Mouse (Mus musculus) liver, embryonic 15.5 days (tissue): ENCODE data around the gene Nmral1. TPM values are rescaled to one million over a fixed set of nuclear protein-coding genes. Genes with fewer than 3 reads are reported as not detected.
"Not testable (repeated sequence)": the region's sequence is repeated elsewhere in the genome, so short reads cannot be mapped to it uniquely, and the experiment has no call there.

Source experiments
- ATAC-seq: fragments of 200-750 bp; cut with Nextera tagmentation; 2 replicates; pipeline ENCODE4 v1.8.0; 2017; ENCODE audit warnings: moderate number of reproducible peaks, mild to moderate bottlenecking, moderate library complexity; ENCODE audit not compliant: insufficient read depth
- H3K27ac ChIP-seq: fragments of 300-500 bp; sonication (generic); replicated peaks from 2 replicates; pipeline ENCODE4 v1.5.1; 2015; ENCODE audit warnings: mild to moderate bottlenecking, inconsistent platforms
- H3K27me3 ChIP-seq: fragments of 300-500 bp; sonication (generic); 2 replicates; pipeline ENCODE4 v1.6.1; 2015; ENCODE audit warnings: mild to moderate bottlenecking, inconsistent platforms
- H3K36me3 ChIP-seq: fragments of 300-500 bp; sonication (generic); replicated peaks from 2 replicates; pipeline ENCODE4 v1.6.1; 2015; ENCODE audit warnings: moderate library complexity, mild to moderate bottlenecking, inconsistent platforms
- H3K4me1 ChIP-seq: fragments of 300-500 bp; sonication (generic); replicated peaks from 2 replicates; pipeline ENCODE4 v1.6.1; 2015; ENCODE audit warnings: inconsistent platforms
- H3K4me2 ChIP-seq: fragments of 300-500 bp; sonication (generic); 2 replicates; pipeline ENCODE4 v1.6.1; 2015; ENCODE audit warnings: moderate library complexity, mild to moderate bottlenecking, inconsistent platforms
- H3K4me3 ChIP-seq: fragments of 300-500 bp; sonication (generic); replicated peaks from 2 replicates; pipeline ENCODE4 v1.5.1; 2015; ENCODE audit warnings: mild to moderate bottlenecking, inconsistent platforms
- H3K9ac ChIP-seq: fragments of 300-500 bp; sonication (generic); 2 replicates; pipeline ENCODE4 v1.6.1; 2015; ENCODE audit warnings: moderate library complexity, mild to moderate bottlenecking, inconsistent platforms
- H3K9me3 ChIP-seq: fragments of 300-500 bp; sonication (generic); replicated peaks from 2 replicates; pipeline ENCODE4 v1.6.1; 2016; ENCODE audit warnings: inconsistent platforms
- WGBS: fragments of 180-500 bp; shearing (Covaris S2); methylation state at CpG from one replicate; pipeline ENCODE4 v1.1.7; 2015; ENCODE audit warnings: mixed read lengths; ENCODE audit not compliant: insufficient replicate concordance; 5-methylcytosine and 5-hydroxymethylcytosine counted together
- polyA plus RNA-seq: library from polyadenylated mRNA; unstranded; fragments of >200 nt; fragmentation: Nextera tagmentation; extraction: Ambion mirVana; gene quantifications from 2 replicates; pipeline ENCODE4 v1.2.1, GENCODE M21; 2015

Gene Nmral1
- polyA plus RNA-seq, result 37.2 and 39.6 TPM in 2 replicates

GRCm38 (mm10) chr16:4718753-4719518, at the start of gene Nmral1:
Nmral1 (minus strand) TSS chr16:4719356.
- peak; percentile 83 for ATAC-seq

GRCm38 (mm10) chr16:4768719-4769118, 49.6 kb upstream of the Nmral1 start:
- Histone ChIP-seq H3K36me3 (peaks cover 61% of the 10 kb centered on the region), H3K9me3 (no peaks in the 10 kb centered on the region), H3K27ac (no peak overlapping the region), H3K27me3 (no peaks in the 10 kb centered on the region), H3K9ac (no peak overlapping the region), H3K4me3 (no peak overlapping the region), H3K4me2 (no peak overlapping the region), H3K4me1 (peaks cover 5% of the 10 kb centered on the region; the same call in 1 of the 2 replicates)
- 84% methylated on average over 5 of the region's 5 CpGs for WGBS
- 0 out of 2 replicates have a peak, but pooled peaks have one; percentile 12 for ATAC-seq

More at GRCm38 (mm10) chr16:4718753-4719518, at the start of gene Nmral1:
- Histone ChIP-seq H3K4me2 (peak within 1 kb of the TSS; percentile 81), H3K27ac (peak within 1 kb of the TSS; percentile 78), H3K4me1 (peaks cover 36% of the 10 kb centered on the region), H3K27me3 (no peaks in the 10 kb centered on the region), H3K4me3 (peak within 1 kb of the TSS; percentile 77), H3K36me3 (peaks cover 31% of the 10 kb centered on the region), H3K9me3 (no peaks in the 10 kb centered on the region), H3K9ac (peak within 1 kb of the TSS; percentile 74)
- WGBS, result 12% methylated on average over 33 of the region's 33 CpGs

- WGBS, result 71% methylated on average over 6 of the region's 6 CpGs
- Histone ChIP-seq H3K27ac (no peak overlapping the region), H3K4me3 (no peak overlapping the region), H3K9ac (no peak overlapping the region), H3K36me3 (peaks cover 68% of the 10 kb centered on the region), H3K4me2 (no peak overlapping the region), H3K27me3 (no peaks in the 10 kb centered on the region), H3K9me3 (no peaks in the 10 kb centered on the region), H3K4me1 (no peaks in the 10 kb centered on the region; the same call in 1 of the 2 replicates)
- ATAC-seq, result no peak
Measured at GRCm38 (mm10) chr16:4767012-4767790, 48.0 kb upstream of the Nmral1 start.

GRCm38 (mm10) chr16:4765852-4766251, 46.7 kb upstream of the Nmral1 start:
- Histone ChIP-seq H3K27me3 (no peaks in the 10 kb centered on the region), H3K4me3 (no peak overlapping the region), H3K27ac (no peak overlapping the region), H3K36me3 (peaks cover 68% of the 10 kb centered on the region), H3K4me2 (no peak overlapping the region), H3K4me1 (no peaks in the 10 kb centered on the region; the same call in 1 of the 2 replicates), H3K9ac (no peak overlapping the region), H3K9me3 (no peaks in the 10 kb centered on the region)
- 74% methylated on average over 2 of the region's 2 CpGs for WGBS
- ATAC-seq, result no peak

GRCm38 (mm10) chr16:4763276-4763675, 44.1 kb upstream of the Nmral1 start:
- Histone ChIP-seq H3K27ac (no peak overlapping the region), H3K4me1 (no peaks in the 10 kb centered on the region; the same call in 1 of the 2 replicates), H3K4me3 (no peak overlapping the region), H3K4me2 (no peak overlapping the region), H3K9ac (no peak overlapping the region), H3K9me3 (no peaks in the 10 kb centered on the region), H3K27me3 (no peaks in the 10 kb centered on the region), H3K36me3 (peaks cover 45% of the 10 kb centered on the region)
- 23% methylated on average over 2 of the region's 2 CpGs for WGBS
- ATAC-seq, result no peak

GRCm38 (mm10) chr16:4762437-4762836, 43.3 kb upstream of the Nmral1 start:
- Histone ChIP-seq H3K9me3 (no peaks in the 10 kb centered on the region), H3K4me2 (no peak overlapping the region), H3K36me3 (peaks cover 37% of the 10 kb centered on the region), H3K27ac (no peak overlapping the region), H3K4me1 (no peaks in the 10 kb centered on the region; the same call in 1 of the 2 replicates), H3K27me3 (no peaks in the 10 kb centered on the region), H3K9ac (no peak overlapping the region), H3K4me3 (no peak overlapping the region)
- 73% methylated on average over 4 of the region's 4 CpGs for WGBS
- no peak for ATAC-seq

GRCm38 (mm10) chr16:4756660-4757335, 37.6 kb upstream of the Nmral1 start:
- peak overlapping the region; percentile 46 for H3K9ac ChIP-seq
- not testable (repeated sequence) for H3K27me3 ChIP-seq, H3K36me3 ChIP-seq, H3K9me3 ChIP-seq
- WGBS, result 3% methylated on average over 42 of the region's 42 CpGs
- H3K4me1 ChIP-seq, result peaks cover 14% of the 10 kb centered on the region
- peak overlapping the region; percentile 59 for H3K27ac ChIP-seq
- peak overlapping the region; percentile 54 for H3K4me2 ChIP-seq
- ATAC-seq, result peak; percentile 80
- peak overlapping the region; percentile 54 for H3K4me3 ChIP-seq

GRCm38 (mm10) chr16:4754045-4754444, 34.9 kb upstream of the Nmral1 start:
- Histone ChIP-seq H3K4me1 (peaks cover 14% of the 10 kb centered on the region), H3K27me3 (no peaks in the 10 kb centered on the region), H3K9ac (no peak overlapping the region), H3K27ac (no peak overlapping the region), H3K4me3 (no peak overlapping the region), H3K4me2 (no peak overlapping the region), H3K9me3 (no peaks in the 10 kb centered on the region), H3K36me3 (peaks cover 3% of the 10 kb centered on the region; the same call in 1 of the 2 replicates)
- ATAC-seq, result no peak
- 63% methylated on average over 3 of the region's 3 CpGs for WGBS

GRCm38 (mm10) chr16:4752155-4752554, 33.0 kb upstream of the Nmral1 start:
- Histone ChIP-seq H3K27me3 (no peaks in the 10 kb centered on the region), H3K4me3 (no peak overlapping the region), H3K9me3 (no peaks in the 10 kb centered on the region), H3K4me2 (no peak overlapping the region), H3K4me1 (peaks cover 12% of the 10 kb centered on the region), H3K36me3 (peaks cover 3% of the 10 kb centered on the region; the same call in 1 of the 2 replicates), H3K9ac (no peak overlapping the region), H3K27ac (no peak overlapping the region)
- WGBS, result 67% methylated on average over 3 of the region's 3 CpGs
- no peak for ATAC-seq

- H3K9me3 ChIP-seq, result no peaks in the 10 kb centered on the region
- H3K27ac ChIP-seq, result no peak overlapping the region
- no peaks in the 10 kb centered on the region for H3K27me3 ChIP-seq
- 74% methylated on average over 1 of the region's 1 CpGs for WGBS
- H3K36me3 ChIP-seq, result 0 out of 2 replicates have a peak, but pooled peaks cover 4% of the 10 kb centered on the region
- no peaks in the 10 kb centered on the region for H3K4me1 ChIP-seq
- H3K4me2 ChIP-seq, result no peak overlapping the region
- ATAC-seq, result no peak
- H3K4me3 ChIP-seq, result no peak overlapping the region
- H3K9ac ChIP-seq, result no peak overlapping the region
Measured at GRCm38 (mm10) chr16:4742186-4742585, 23.0 kb upstream of the Nmral1 start.
